Mouse (Mus musculus): ENCODE measurements at regions not wholly inside any gene's neighbourhood (a gene's known extent, or its start where the extent isn't known, plus 50 kb on each side); places are given as distances from the start of the nearest gene placed in this dataset.

DNA sequence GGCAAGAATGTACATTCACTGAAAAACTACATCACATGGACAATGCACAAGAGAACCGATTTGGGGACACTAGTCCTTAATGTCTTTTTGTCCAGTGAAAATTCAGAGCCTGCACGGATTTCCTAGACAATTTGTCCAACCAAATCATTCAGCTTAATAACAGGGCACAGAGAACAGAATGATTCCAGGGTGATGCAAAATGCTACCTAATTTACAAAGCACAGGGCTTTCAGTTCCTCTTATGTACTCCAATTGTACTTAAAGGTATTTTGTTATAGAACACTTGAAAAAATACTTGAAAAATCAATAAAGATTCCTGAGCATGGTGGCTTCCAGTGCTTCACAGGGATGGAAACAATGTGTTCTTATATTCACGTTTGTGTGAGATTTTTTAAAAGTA lies 75.2 kb upstream of the Pfn2 start:
- H3K9me3 ChIP-seq (ENCODE audit: control insufficient read depth, low read length) = no peaks in the 10 kb centered on the region
- H3K27me3 ChIP-seq (ENCODE audit: control insufficient read depth, insufficient read depth, low read length) = no peaks in the 10 kb centered on the region
- H3K4me1 ChIP-seq (ENCODE audit: control insufficient read depth, insufficient read depth, low read length) = no peaks in the 10 kb centered on the region
- H3K27ac ChIP-seq (replicated peaks; ENCODE audit: low read depth, low read length) = no peak overlapping the region
- no peak overlapping the region for H3K4me2 ChIP-seq (ENCODE audit: low read depth, severe bottlenecking)
- H3K36me3 ChIP-seq (ENCODE audit: control insufficient read depth, insufficient read depth, low read length) = no peaks in the 10 kb centered on the region
- H3K4me3 ChIP-seq (ENCODE audit: low read depth, low read length) = no peak overlapping the region
- ATAC-seq (ENCODE audit: insufficient number of reproducible peaks, low FRiP score, low TSS enrichment, low read depth) (no peak), DNase-seq (ENCODE audit: low spot score) (no peak)
- WGBS = 83% methylated on average over 3 of the region's 3 CpGs
- no peak overlapping the region for H3K9ac ChIP-seq (ENCODE audit: low read length)

- ATAC-seq (ENCODE audit: insufficient number of reproducible peaks, low FRiP score, low TSS enrichment, low read depth) (no peak), DNase-seq (ENCODE audit: low spot score) (no peak)
- no peaks in the 10 kb centered on the region for H3K27me3 ChIP-seq (ENCODE audit: control insufficient read depth, insufficient read depth, low read length)
- H3K36me3 ChIP-seq (ENCODE audit: control insufficient read depth, insufficient read depth, low read length) = no peaks in the 10 kb centered on the region
- no peak overlapping the region for H3K9ac ChIP-seq (ENCODE audit: low read length)
- no peak overlapping the region for H3K4me2 ChIP-seq (ENCODE audit: low read depth, severe bottlenecking)
- no peaks in the 10 kb centered on the region for H3K4me1 ChIP-seq (ENCODE audit: control insufficient read depth, insufficient read depth, low read length)
- no peak overlapping the region for H3K27ac ChIP-seq (replicated peaks; ENCODE audit: low read depth, low read length)
- H3K9me3 ChIP-seq (ENCODE audit: control insufficient read depth, low read length) = no peaks in the 10 kb centered on the region
- no peak overlapping the region for H3K4me3 ChIP-seq (ENCODE audit: low read depth, low read length)
- 89% methylated on average over 3 of the region's 3 CpGs for WGBS
Observed at GRCm38 (mm10) chr3:57932657-57933539, 85.0 kb upstream of the Pfn2 start.

GRCm38 (mm10) chr3:57935042-57935610 lies 87.2 kb upstream of the Pfn2 start:
- DNase-seq (ENCODE audit: low spot score) = no peak
- H3K36me3 ChIP-seq (ENCODE audit: control insufficient read depth, insufficient read depth, low read length) = no peaks in the 10 kb centered on the region
- no peak overlapping the region for H3K9ac ChIP-seq (ENCODE audit: low read length)
- 76% methylated on average over 5 of the region's 5 CpGs for WGBS
- ATAC-seq (ENCODE audit: insufficient number of reproducible peaks, low FRiP score, low TSS enrichment, low read depth) = no peak
- no peak overlapping the region for H3K4me3 ChIP-seq (ENCODE audit: low read depth, low read length)
- no peaks in the 10 kb centered on the region for H3K9me3 ChIP-seq (ENCODE audit: control insufficient read depth, low read length)
- H3K4me1 ChIP-seq (ENCODE audit: control insufficient read depth, insufficient read depth, low read length) = no peaks in the 10 kb centered on the region
- H3K4me2 ChIP-seq (ENCODE audit: low read depth, severe bottlenecking) = no peak overlapping the region
- H3K27me3 ChIP-seq (ENCODE audit: control insufficient read depth, insufficient read depth, low read length) = no peaks in the 10 kb centered on the region
- no peak overlapping the region for H3K27ac ChIP-seq (replicated peaks; ENCODE audit: low read depth, low read length)

- H3K36me3 ChIP-seq (ENCODE audit: control insufficient read depth, insufficient read depth, low read length) = no peaks in the 10 kb centered on the region
- 79% methylated on average over 4 of the region's 4 CpGs for WGBS
- H3K27ac ChIP-seq (replicated peaks; ENCODE audit: low read depth, low read length) = no peak overlapping the region
- no peak overlapping the region for H3K4me3 ChIP-seq (ENCODE audit: low read depth, low read length)
- DNase-seq (ENCODE audit: low spot score) (no peak), ATAC-seq (ENCODE audit: insufficient number of reproducible peaks, low FRiP score, low TSS enrichment, low read depth) (no peak)
- no peak overlapping the region for H3K4me2 ChIP-seq (ENCODE audit: low read depth, severe bottlenecking)
- no peak overlapping the region for H3K9ac ChIP-seq (ENCODE audit: low read length)
- no peaks in the 10 kb centered on the region for H3K9me3 ChIP-seq (ENCODE audit: control insufficient read depth, low read length)
- H3K27me3 ChIP-seq (ENCODE audit: control insufficient read depth, insufficient read depth, low read length) = no peaks in the 10 kb centered on the region
- no peaks in the 10 kb centered on the region for H3K4me1 ChIP-seq (ENCODE audit: control insufficient read depth, insufficient read depth, low read length)
Observed at GRCm38 (mm10) chr3:57940504-57941381, 92.9 kb upstream of the Pfn2 start.

GRCm38 (mm10) chr3:57944698-57945097 lies 96.8 kb upstream of the Pfn2 start:
- 88% methylated on average over 2 of the region's 2 CpGs for WGBS
- Histone ChIP-seq H3K36me3 (ENCODE audit: control insufficient read depth, insufficient read depth, low read length) (no peaks in the 10 kb centered on the region), H3K4me2 (ENCODE audit: low read depth, severe bottlenecking) (no peak overlapping the region), H3K4me1 (ENCODE audit: control insufficient read depth, insufficient read depth, low read length) (no peaks in the 10 kb centered on the region), H3K27me3 (ENCODE audit: control insufficient read depth, insufficient read depth, low read length) (no peaks in the 10 kb centered on the region), H3K4me3 (ENCODE audit: low read depth, low read length) (no peak overlapping the region), H3K27ac (replicated peaks; ENCODE audit: low read depth, low read length) (no peak overlapping the region), H3K9me3 (ENCODE audit: control insufficient read depth, low read length) (no peaks in the 10 kb centered on the region), H3K9ac (ENCODE audit: low read length) (no peak overlapping the region)
- no peak for ATAC-seq (ENCODE audit: insufficient number of reproducible peaks, low FRiP score, low TSS enrichment, low read depth)
- DNase-seq (ENCODE audit: low spot score) = no peak

GRCm38 (mm10) chr3:57945765-57946164 lies 97.9 kb upstream of the Pfn2 start:
- Histone ChIP-seq H3K4me1 (ENCODE audit: control insufficient read depth, insufficient read depth, low read length) (no peaks in the 10 kb centered on the region), H3K36me3 (ENCODE audit: control insufficient read depth, insufficient read depth, low read length) (no peaks in the 10 kb centered on the region), H3K27me3 (ENCODE audit: control insufficient read depth, insufficient read depth, low read length) (no peaks in the 10 kb centered on the region), H3K4me3 (ENCODE audit: low read depth, low read length) (no peak overlapping the region), H3K9me3 (ENCODE audit: control insufficient read depth, low read length) (no peaks in the 10 kb centered on the region), H3K27ac (replicated peaks; ENCODE audit: low read depth, low read length) (no peak overlapping the region), H3K4me2 (ENCODE audit: low read depth, severe bottlenecking) (no peak overlapping the region), H3K9ac (ENCODE audit: low read length) (no peak overlapping the region)
- DNase-seq (ENCODE audit: low spot score) (no peak), ATAC-seq (ENCODE audit: insufficient number of reproducible peaks, low FRiP score, low TSS enrichment, low read depth) (no peak)
- WGBS = 86% methylated on average over 5 of the region's 5 CpGs

- ATAC-seq (ENCODE audit: insufficient number of reproducible peaks, low FRiP score, low TSS enrichment, low read depth) (no peak), DNase-seq (ENCODE audit: low spot score) (no peak)
- H3K36me3 ChIP-seq (ENCODE audit: control insufficient read depth, insufficient read depth, low read length) = no peaks in the 10 kb centered on the region
- no peaks in the 10 kb centered on the region for H3K27me3 ChIP-seq (ENCODE audit: control insufficient read depth, insufficient read depth, low read length)
- no peaks in the 10 kb centered on the region for H3K4me1 ChIP-seq (ENCODE audit: control insufficient read depth, insufficient read depth, low read length)
- WGBS = 86% methylated on average over 2 of the region's 2 CpGs
- no peak overlapping the region for H3K27ac ChIP-seq (replicated peaks; ENCODE audit: low read depth, low read length)
- H3K4me3 ChIP-seq (ENCODE audit: low read depth, low read length) = no peak overlapping the region
- no peak overlapping the region for H3K9ac ChIP-seq (ENCODE audit: low read length)
- H3K4me2 ChIP-seq (ENCODE audit: low read depth, severe bottlenecking) = no peak overlapping the region
- H3K9me3 ChIP-seq (ENCODE audit: control insufficient read depth, low read length) = no peaks in the 10 kb centered on the region
Observed at GRCm38 (mm10) chr3:57947331-57947730, 99.5 kb upstream of the Pfn2 start.

GRCm38 (mm10) chr3:57948720-57949119 lies 100.8 kb upstream of the Pfn2 start:
- H3K9ac ChIP-seq (ENCODE audit: low read length) = no peak overlapping the region
- H3K4me2 ChIP-seq (ENCODE audit: low read depth, severe bottlenecking) = no peak overlapping the region
- H3K9me3 ChIP-seq (ENCODE audit: control insufficient read depth, low read length) = no peaks in the 10 kb centered on the region
- no peak overlapping the region for H3K27ac ChIP-seq (replicated peaks; ENCODE audit: low read depth, low read length)
- no peak for ATAC-seq (ENCODE audit: insufficient number of reproducible peaks, low FRiP score, low TSS enrichment, low read depth)
- no peak overlapping the region for H3K4me3 ChIP-seq (ENCODE audit: low read depth, low read length)
- no peak for DNase-seq (ENCODE audit: low spot score)
- 86% methylated on average over 1 of the region's 1 CpGs for WGBS
- H3K36me3 ChIP-seq (ENCODE audit: control insufficient read depth, insufficient read depth, low read length) = no peaks in the 10 kb centered on the region
- no peaks in the 10 kb centered on the region for H3K27me3 ChIP-seq (ENCODE audit: control insufficient read depth, insufficient read depth, low read length)
- H3K4me1 ChIP-seq (ENCODE audit: control insufficient read depth, insufficient read depth, low read length) = no peaks in the 10 kb centered on the region

Measured in limb, embryonic 11.5 days (tissue).